Mouse (Mus musculus) ES-Bruce4 (cell line): Measurements from ENCODE around the gene Apoc4.

Experiments used
- CTCF ChIP-seq: IDR thresholded peaks from one replicate; pipeline ENCODE4 v1.8.1; 2011; ENCODE audit warnings: low read depth, low read length
- POLR2A ChIP-seq: IDR thresholded peaks from one replicate; pipeline ENCODE4 v1.8.1; 2011; ENCODE audit warnings: low read length; ENCODE audit not compliant: insufficient read depth

DNA sequence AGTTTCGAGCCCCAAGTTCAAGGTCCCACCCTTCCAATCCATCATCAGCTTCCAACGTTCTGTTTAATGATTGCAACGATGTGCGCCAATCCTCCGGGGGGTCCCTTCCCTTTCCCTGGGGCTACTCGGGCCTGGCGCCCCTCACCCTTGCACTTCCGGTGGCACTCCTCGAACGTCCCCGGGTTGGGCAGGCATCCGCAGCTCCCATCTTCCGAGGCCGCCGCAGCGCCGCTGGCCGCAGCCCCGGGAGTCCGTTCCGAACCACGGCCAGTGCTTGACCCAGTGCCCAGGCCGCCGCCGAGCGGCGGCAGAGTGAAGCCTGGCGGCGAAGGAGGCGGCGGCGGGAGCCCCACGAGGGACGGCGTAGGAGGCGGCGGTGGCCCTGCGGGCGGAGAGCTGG lies 33.6 kb upstream of the Apoc4 start:
- TF ChIP-seq POLR2A (no peak), CTCF (no peak)
